Mouse (Mus musculus): Measurements from ENCODE around the gene Nfic. TPM values are rescaled to one million over a fixed set of nuclear protein-coding genes. Genes with fewer than 3 reads are reported as not detected.

The Nfic gene
- polyA plus RNA-seq, 1 experiment from 2014 or later: 29.2 TPM

- TF ChIP-seq CTCF (IDR thresholded peaks at IDR 0.05; ENCODE audit: low read depth): no peak
- Histone ChIP-seq H3K4me2 (replicated peaks; ENCODE audit: low read depth) (peak overlapping the region; percentile 97), H3K9ac (ENCODE audit: low read depth, low read length) (no peak overlapping the region), H3K4me1 (replicated peaks; ENCODE audit: control insufficient read depth, insufficient read depth, low read length) (0 out of 2 replicates have a peak, but pooled peaks cover 4% of the 10 kb centered on the region), H3K4me3 (ENCODE audit: low read depth, low read length) (peak overlapping the region; percentile 87; the same call in 1 of the 2 replicates), H3K27ac (ENCODE audit: low read depth, low read length) (no peak overlapping the region), H3K9me3 (ENCODE audit: control insufficient read depth) (no peaks in the 10 kb centered on the region), H3K27me3 (replicated peaks; ENCODE audit: control insufficient read depth, insufficient read depth, low read length) (0 out of 2 replicates have a peak, but pooled peaks cover 7% of the 10 kb centered on the region), H3K36me3 (ENCODE audit: control insufficient read depth, insufficient read depth) (no peaks in the 10 kb centered on the region)
- no peak for ATAC-seq
- WGBS: 22% methylated on average over 15 of the region's 15 CpGs
Measured at GRCm38 (mm10) chr10:81431526-81432168, 23.8 kb downstream of the Nfic start.

- WGBS: 2% methylated on average over 53 of the region's 70 CpGs
- Histone ChIP-seq H3K4me2 (replicated peaks; ENCODE audit: low read depth) (peak overlapping the region; percentile 97), H3K9ac (ENCODE audit: low read depth, low read length) (peak overlapping the region; percentile 71), H3K27ac (ENCODE audit: low read depth, low read length) (peak overlapping the region; percentile 87), H3K36me3 (ENCODE audit: control insufficient read depth, insufficient read depth) (no peaks in the 10 kb centered on the region), H3K9me3 (ENCODE audit: control insufficient read depth) (no peaks in the 10 kb centered on the region), H3K27me3 (replicated peaks; ENCODE audit: control insufficient read depth, insufficient read depth, low read length) (peaks cover 7% of the 10 kb centered on the region; the same call in 1 of the 2 replicates), H3K4me3 (ENCODE audit: low read depth, low read length) (peak overlapping the region; percentile 87), H3K4me1 (replicated peaks; ENCODE audit: control insufficient read depth, insufficient read depth, low read length) (0 out of 2 replicates have a peak, but pooled peaks cover 4% of the 10 kb centered on the region)
- TF ChIP-seq CTCF (IDR thresholded peaks at IDR 0.05; ENCODE audit: low read depth): no peak
- ATAC-seq: peak; percentile 1; the same call in 1 of the 2 replicates
Measured at GRCm38 (mm10) chr10:81430831-81431525, 24.5 kb downstream of the Nfic start.

GRCm38 (mm10) chr10:81430141-81430830, 25.1 kb downstream of the Nfic start:
- WGBS: under 1% methylated on average over 56 of the region's 89 CpGs
- peak overlapping the region; percentile 97 for H3K4me2 ChIP-seq (replicated peaks; ENCODE audit: low read depth)

GRCm38 (mm10) chr10:81429605-81430061, 25.8 kb downstream of the Nfic start:
- H3K4me2 ChIP-seq (replicated peaks; ENCODE audit: low read depth): peak overlapping the region; percentile 97
- H3K4me3 ChIP-seq (ENCODE audit: low read depth, low read length): peak overlapping the region; percentile 87
- no peaks in the 10 kb centered on the region for H3K9me3 ChIP-seq (ENCODE audit: control insufficient read depth)
- no peaks in the 10 kb centered on the region for H3K36me3 ChIP-seq (ENCODE audit: control insufficient read depth, insufficient read depth)
- H3K4me1 ChIP-seq (replicated peaks; ENCODE audit: control insufficient read depth, insufficient read depth, low read length): 0 out of 2 replicates have a peak, but pooled peaks cover 4% of the 10 kb centered on the region
- peak; percentile 32 for TF ChIP-seq CTCF (IDR thresholded peaks at IDR 0.05; ENCODE audit: low read depth)
- peak overlapping the region; percentile 87 for H3K27ac ChIP-seq (ENCODE audit: low read depth, low read length)
- H3K27me3 ChIP-seq (replicated peaks; ENCODE audit: control insufficient read depth, insufficient read depth, low read length): peaks cover 17% of the 10 kb centered on the region
- H3K9ac ChIP-seq (ENCODE audit: low read depth, low read length): peak overlapping the region; percentile 71
- WGBS: 1% methylated on average over 20 of the region's 20 CpGs
- peak; percentile 28 for ATAC-seq

More at GRCm38 (mm10) chr10:81430141-81430830, 25.1 kb downstream of the Nfic start:
- ATAC-seq: peak; percentile 11
- 0 out of 2 replicates have a peak, but pooled peaks cover 4% of the 10 kb centered on the region for H3K4me1 ChIP-seq (replicated peaks; ENCODE audit: control insufficient read depth, insufficient read depth, low read length)
- peak overlapping the region; percentile 87 for H3K4me3 ChIP-seq (ENCODE audit: low read depth, low read length)
- peaks cover 14% of the 10 kb centered on the region for H3K27me3 ChIP-seq (replicated peaks; ENCODE audit: control insufficient read depth, insufficient read depth, low read length)
- H3K9ac ChIP-seq (ENCODE audit: low read depth, low read length): peak overlapping the region; percentile 71
- H3K27ac ChIP-seq (ENCODE audit: low read depth, low read length): peak overlapping the region; percentile 87
- H3K9me3 ChIP-seq (ENCODE audit: control insufficient read depth): no peaks in the 10 kb centered on the region
- no peak for TF ChIP-seq CTCF (IDR thresholded peaks at IDR 0.05; ENCODE audit: low read depth)
- no peaks in the 10 kb centered on the region for H3K36me3 ChIP-seq (ENCODE audit: control insufficient read depth, insufficient read depth)

- H3K27ac ChIP-seq (ENCODE audit: low read depth, low read length): 0 out of 2 replicates have a peak overlapping the region, but pooled peaks have one; percentile 87
- ATAC-seq: no peak
- no peaks in the 10 kb centered on the region for H3K9me3 ChIP-seq (ENCODE audit: control insufficient read depth)
- H3K4me3 ChIP-seq (ENCODE audit: low read depth, low read length): no peak overlapping the region
- H3K27me3 ChIP-seq (replicated peaks; ENCODE audit: control insufficient read depth, insufficient read depth, low read length): peaks cover 19% of the 10 kb centered on the region
- H3K4me2 ChIP-seq (replicated peaks; ENCODE audit: low read depth): peak overlapping the region; percentile 97
- WGBS: 45% methylated on average over 2 of the region's 2 CpGs
- H3K36me3 ChIP-seq (ENCODE audit: control insufficient read depth, insufficient read depth): no peaks in the 10 kb centered on the region
- no peak for TF ChIP-seq CTCF (IDR thresholded peaks at IDR 0.05; ENCODE audit: low read depth)
- H3K4me1 ChIP-seq (replicated peaks; ENCODE audit: control insufficient read depth, insufficient read depth, low read length): 0 out of 2 replicates have a peak, but pooled peaks cover 4% of the 10 kb centered on the region
- H3K9ac ChIP-seq (ENCODE audit: low read depth, low read length): no peak overlapping the region
Measured at GRCm38 (mm10) chr10:81429092-81429491, 26.3 kb downstream of the Nfic start.

- Histone ChIP-seq H3K9ac (ENCODE audit: low read depth, low read length) (no peak overlapping the region), H3K9me3 (ENCODE audit: control insufficient read depth) (no peaks in the 10 kb centered on the region), H3K27me3 (replicated peaks; ENCODE audit: control insufficient read depth, insufficient read depth, low read length) (peaks cover 23% of the 10 kb centered on the region), H3K27ac (ENCODE audit: low read depth, low read length) (no peak overlapping the region), H3K36me3 (ENCODE audit: control insufficient read depth, insufficient read depth) (no peaks in the 10 kb centered on the region), H3K4me1 (replicated peaks; ENCODE audit: control insufficient read depth, insufficient read depth, low read length) (0 out of 2 replicates have a peak, but pooled peaks cover 4% of the 10 kb centered on the region), H3K4me2 (replicated peaks; ENCODE audit: low read depth) (no peak overlapping the region), H3K4me3 (ENCODE audit: low read depth, low read length) (no peak overlapping the region)
- ATAC-seq: no peak
- no peak for TF ChIP-seq CTCF (IDR thresholded peaks at IDR 0.05; ENCODE audit: low read depth)
- 92% methylated on average over 7 of the region's 7 CpGs for WGBS
Measured at GRCm38 (mm10) chr10:81428507-81428870, 26.9 kb downstream of the Nfic start.
